Mouse (Mus musculus) T-cell, adult 66 days (primary cell): Measurements from ENCODE around the gene Ctnnbip1. TPM values are rescaled to one million over a fixed set of nuclear protein-coding genes. Genes with fewer than 3 reads are reported as not detected.

Source experiments
- total RNA-seq, 2 experiments: library from RNA; stranded (reverse); gene quantifications; 3 replicates in 1 of 2; 4 replicates in 1 of 2; pipeline ENCODE4 v1.2.4; 2023

The Ctnnbip1 gene
- under 1 TPM; 0.64 to 0.65 TPM for total RNA-seq

GRCm38 (mm10) chr4:149517868-149518340, at the start of gene Ctnnbip1:
TSS of gene Ctnnbip1 (plus strand) at chr4:149518236.

DNA sequence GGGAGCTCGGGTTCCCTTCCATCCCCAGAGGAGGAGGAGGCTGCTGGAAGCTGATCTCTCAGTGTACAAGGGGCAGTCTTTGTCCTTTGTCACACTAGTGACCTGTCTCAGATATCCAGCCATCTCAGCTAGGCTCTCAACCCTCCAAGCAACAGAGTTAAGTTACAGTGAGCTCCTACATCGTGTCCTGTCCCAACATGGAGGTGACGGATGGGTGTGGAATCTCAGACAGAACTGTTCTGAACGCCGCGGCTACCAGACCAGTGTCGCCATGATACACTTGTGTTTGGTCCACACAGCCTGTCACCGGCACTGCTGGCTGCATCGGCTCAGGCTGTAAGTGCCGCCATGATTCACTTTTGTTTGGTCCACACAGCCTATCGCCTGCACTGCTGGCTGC, 41.0 kb upstream of the Ctnnbip1 start, which contains the start of gene Tmem274:
Gene Tmem274, plus strand, starts transcription at position 301 of the 400 bp plus-strand sequence.

DNA sequence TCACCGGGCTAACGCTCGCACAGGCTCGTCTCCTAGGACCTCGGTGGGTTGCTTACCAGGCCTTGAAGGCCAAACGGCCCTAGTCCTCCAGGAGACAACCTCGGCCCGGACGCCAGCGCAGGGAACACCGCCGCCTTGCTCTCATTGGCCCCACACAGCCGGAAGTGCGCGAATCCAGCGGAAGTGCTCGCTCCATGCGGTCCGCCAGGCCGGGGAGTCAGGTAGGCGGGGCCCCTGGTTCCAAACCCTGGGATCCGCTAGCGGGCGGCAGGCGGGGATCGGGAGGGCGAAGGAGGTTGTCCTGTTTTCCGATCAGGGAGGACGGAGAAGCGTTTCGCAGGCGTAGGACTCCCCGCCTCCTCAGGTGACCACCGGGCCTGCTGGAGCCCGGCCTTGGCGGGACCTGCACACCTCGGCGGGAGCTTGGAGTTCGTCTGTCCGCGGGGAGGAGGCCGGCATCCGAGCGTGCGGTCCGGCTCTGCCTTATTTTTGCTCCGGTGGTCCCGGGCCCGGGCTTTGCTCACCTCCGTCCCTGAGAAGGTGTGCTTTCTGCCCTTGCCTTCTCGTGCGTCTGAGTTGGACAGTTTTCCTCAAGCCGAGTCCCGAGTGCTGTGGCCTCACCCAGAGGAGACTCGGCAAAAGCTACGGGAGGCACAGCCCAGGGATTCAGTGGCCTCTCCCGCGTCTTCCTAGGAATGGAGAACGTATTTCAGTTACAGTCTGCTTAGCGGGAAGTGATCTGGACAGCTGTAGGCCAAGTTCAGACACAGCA, 32.8 kb upstream of the Ctnnbip1 start, which contains the start of the genes Nmnat1 and Lzic:
Gene Nmnat1, minus strand, starts transcription at position 150 of the 772 bp plus-strand sequence.
Gene Lzic, plus strand, starts transcription at position 177 of the 772 bp plus-strand sequence.

GRCm38 (mm10) chr4:149586044-149586782, 68.2 kb downstream of the Ctnnbip1 start, which contains the start of gene Clstn1:
TSS of gene Clstn1 (plus strand) at chr4:149586468.

Other genes with a start within 250 kb of the Ctnnbip1 start
- 10 to 100 TPM; 65.5 to 67.9 TPM for gene Kif1b, start 210.5 kb upstream of the Ctnnbip1 start, total RNA-seq
- 100 to 1,000 TPM in 1 of 2 experiments, 10 to 100 TPM in 1; 82.4 to 105 TPM for gene Ube4b, start 91.5 kb upstream of the Ctnnbip1 start, total RNA-seq
- not detected for gene Rbp7, start 63.3 kb upstream of the Ctnnbip1 start, total RNA-seq
- gene Tmem274, start 40.9 kb upstream of the Ctnnbip1 start, total RNA-seq, result not detected
- 1 to 10 TPM; 4.8 to 7.3 TPM for gene Nmnat1, start 33.0 kb upstream of the Ctnnbip1 start, total RNA-seq
- gene Lzic, start 33.0 kb upstream of the Ctnnbip1 start, total RNA-seq, result 10 to 100 TPM; 23.7 to 26.5 TPM
- 10 to 100 TPM in 1 of 2 experiments, 1 to 10 TPM in 1; 9.7 to 10.6 TPM for gene Clstn1, start 68.2 kb downstream of the Ctnnbip1 start, total RNA-seq
- gene Pik3cd, start 184.3 kb downstream of the Ctnnbip1 start, total RNA-seq, result 100 to 1,000 TPM; 680 to 683 TPM
- gene Tmem201, start 219.8 kb downstream of the Ctnnbip1 start, total RNA-seq, result 10 to 100 TPM; 25.5 to 25.8 TPM